Mouse (Mus musculus) gastrocnemius, postnatal 25 days (tissue): ENCODE results near the gene Srebf2. TPM values are rescaled to one million over a fixed set of nuclear protein-coding genes. Genes with fewer than 3 reads are reported as not detected.

Experiments
- DNase-seq: peaks from one replicate; pipeline ENCODE4 v3.0.0; 2022
- total RNA-seq, 2 experiments: library from RNA; stranded (reverse); gene quantifications; 1 replicate in 1 of 2; 2 replicates in 1 of 2; pipeline ENCODE4 v1.2.3; 2021

The Srebf2 gene
- total RNA-seq, 2 experiments from 2014 or later = 12.1 to 14.1 TPM

GRCm38 (mm10) chr15:82207504-82208219 lies 60.7 kb downstream of the Srebf2 start:
- DNase-seq = no peak

- no peak for DNase-seq
Observed at GRCm38 (mm10) chr15:82208307-82208706, 61.3 kb downstream of the Srebf2 start.

- no peak for DNase-seq
Observed at GRCm38 (mm10) chr15:82209295-82210050, 62.5 kb downstream of the Srebf2 start.

- no peak for DNase-seq
Observed at GRCm38 (mm10) chr15:82210801-82211200, 63.8 kb downstream of the Srebf2 start.

GRCm38 (mm10) chr15:82211281-82211680 lies 64.3 kb downstream of the Srebf2 start:
- DNase-seq = no peak

GRCm38 (mm10) chr15:82211911-82212751 lies 65.2 kb downstream of the Srebf2 start:
- DNase-seq = no peak

GRCm38 (mm10) chr15:82212752-82213063 lies 65.7 kb downstream of the Srebf2 start, which contains the start of gene Shisa8:
Gene Shisa8, minus strand, starts transcription at chr15:82212815.
- no peak for DNase-seq

GRCm38 (mm10) chr15:82213222-82213621 lies 66.2 kb downstream of the Srebf2 start:
- no peak for DNase-seq

GRCm38 (mm10) chr15:82215332-82216046 lies 68.5 kb downstream of the Srebf2 start:
- DNase-seq = no peak

- no peak for DNase-seq
Observed at GRCm38 (mm10) chr15:82216142-82216827, 69.3 kb downstream of the Srebf2 start.

GRCm38 (mm10) chr15:82217039-82217438 lies 70.1 kb downstream of the Srebf2 start:
- no peak for DNase-seq

- no peak for DNase-seq
Observed at GRCm38 (mm10) chr15:82217980-82218379, 71.0 kb downstream of the Srebf2 start.

GRCm38 (mm10) chr15:82218778-82219666 lies 72.0 kb downstream of the Srebf2 start:
- no peak for DNase-seq

GRCm38 (mm10) chr15:82220003-82220675 lies 73.2 kb downstream of the Srebf2 start:
- no peak for DNase-seq

- no peak for DNase-seq
Observed at GRCm38 (mm10) chr15:82221104-82221860, 74.3 kb downstream of the Srebf2 start.

GRCm38 (mm10) chr15:82223251-82223650 lies 76.3 kb downstream of the Srebf2 start:
- no peak for DNase-seq

- DNase-seq = no peak
Observed at GRCm38 (mm10) chr15:82223657-82224601, 76.9 kb downstream of the Srebf2 start, which contains the start of gene Tnfrsf13c. Gene Tnfrsf13c, minus strand, starts transcription at chr15:82224369.
